9 mouse cellular contexts compared by ENCODE assay signal in the genomic region with DNA sequence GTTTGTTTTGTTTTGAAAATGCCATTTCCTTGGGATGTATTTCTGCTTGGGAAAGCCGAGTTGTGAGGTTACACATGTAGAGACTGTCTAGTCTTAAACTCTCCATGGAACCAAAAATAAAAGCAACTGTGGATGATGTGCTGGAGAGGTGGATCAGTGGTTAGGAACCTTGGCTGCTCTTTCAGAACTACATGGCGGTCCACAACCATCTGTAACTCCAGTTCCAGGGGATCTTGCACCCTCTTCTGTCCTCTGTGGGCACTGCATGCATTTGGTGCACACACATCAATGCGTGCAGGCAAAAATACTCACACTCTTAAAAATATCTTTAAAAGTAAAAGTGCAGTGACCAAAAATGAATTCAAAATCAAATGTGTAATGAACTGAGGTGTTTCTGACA. TPM values are rescaled to one million over a fixed set of nuclear protein-coding genes. Genes with fewer than 3 reads are reported as not detected.
A peak's percentile ranks its signal among the peaks of the same experiment; 100 is the strongest.
DNase-seq lines count a peak whose midpoint lies in the region; ATAC-seq and TF ChIP-seq lines count a peak whose summit lies in the region.
"Had no signal": no experiment of that assay in that cellular context is flagged by ENCODE, and none has a peak within 500 bp of the region (broad histone marks: within the 10 kb centered on the region; RNA-seq: fewer than 3 reads in every experiment).

No protein-coding gene starts in this region.

- no peaks in the 10 kb centered on the region for H3K4me1 ChIP-seq in intestine, postnatal 0 days (replicated peaks; ENCODE audit: control insufficient read depth, insufficient read depth, low read length)
- H3K4me1 ChIP-seq in intestine, embryonic 16.5 days (ENCODE audit: control insufficient read depth, insufficient read depth, low read length): peaks cover 4% of the 10 kb centered on the region
- H3K4me1 ChIP-seq in CH12.LX (ENCODE audit: control insufficient read depth in 1 of 2, insufficient read depth in 2 of 2): peaks cover 6 to 34% of the 10 kb centered on the region in 2 experiments

- no peak overlapping the region for H3K27ac ChIP-seq in intestine, postnatal 0 days (ENCODE audit: low read depth, low read length)
- no peak overlapping the region for H3K27ac ChIP-seq in intestine, embryonic 16.5 days (ENCODE audit: low read length)
- H3K27ac ChIP-seq in CH12.LX (ENCODE audit: insufficient read depth, low read depth): no peak overlapping the region
- H3K27ac ChIP-seq: neural tube, embryonic 13.5 days had no signal

- no peak overlapping the region for H3K4me2 ChIP-seq in intestine, postnatal 0 days (replicated peaks; ENCODE audit: low read depth)
- H3K4me2 ChIP-seq in intestine, embryonic 16.5 days (ENCODE audit: low read depth, low read length): no peak overlapping the region
- no peak overlapping the region for H3K4me2 ChIP-seq in CH12.LX (ENCODE audit: insufficient read depth, low read depth, poor library complexity, severe bottlenecking)

- peak; percentile 97 for TF ChIP-seq RAD21 in CH12.LX (IDR thresholded peaks at IDR 0.05; ENCODE audit: low read depth, low read length)

- no peaks in the 10 kb centered on the region for H3K27me3 ChIP-seq in intestine, postnatal 0 days (replicated peaks; ENCODE audit: control insufficient read depth, insufficient read depth, low read length)
- no peaks in the 10 kb centered on the region for H3K27me3 ChIP-seq in intestine, embryonic 16.5 days (replicated peaks; ENCODE audit: control insufficient read depth, insufficient read depth, low read length)
- no peaks in the 10 kb centered on the region for H3K27me3 ChIP-seq in CH12.LX (replicated peaks)

- H3K4me3 ChIP-seq in intestine, postnatal 0 days (ENCODE audit: low read depth, low read length): no peak overlapping the region
- H3K4me3 ChIP-seq in intestine, embryonic 16.5 days (ENCODE audit: low read length): no peak overlapping the region
- H3K4me3 ChIP-seq in CH12.LX (replicated peaks in 1 of 3; ENCODE audit: low read depth in 2 of 3, low read length in 2 of 3, poor library complexity in 1 of 3): no peak overlapping the region

- 77% methylated on average over 3 of the region's 3 CpGs for WGBS in intestine, postnatal 0 days
- 70% methylated on average over 3 of the region's 3 CpGs for WGBS in intestine, embryonic 16.5 days

- in situ Hi-C loops in CH12.LX (cut with MboI; ENCODE audit: low pct_ligation_motif_present, low pct_unique_long_range_greater_than_20kb, low sequenced_read_pairs): loop anchor here (5.0 to 10.0 kb wide), 2 partner anchors 194 to 414 kb away; no protein-coding TSS in a partner anchor

- ATAC-seq in intestine, postnatal 0 days: no peak
- no peak for ATAC-seq in intestine, embryonic 16.5 days

- DNase-seq in CH12.LX (ENCODE audit: extremely low read depth) (peak; percentile 76), ZHBTc4 (ENCODE audit: low read depth, low spot score) (peak; percentile 78)
- DNase-seq in kidney, adult 9 months: peak; percentile 59
- peak; percentile 85 for DNase-seq in naive thymus-derived CD4-positive, alpha-beta T cell, adult 2 months (ENCODE audit: low read depth)
- DNase-seq in urinary bladder, postnatal 10 days (ENCODE audit: low spot score): no peak

- H3K36me3 ChIP-seq in intestine, postnatal 0 days (ENCODE audit: control insufficient read depth, insufficient read depth): peaks cover 14% of the 10 kb centered on the region; the same call in 1 of the 2 replicates
- H3K36me3 ChIP-seq in intestine, embryonic 16.5 days (ENCODE audit: control insufficient read depth, insufficient read depth, low read length): no peaks in the 10 kb centered on the region; the same call in 1 of the 2 replicates
- H3K36me3 ChIP-seq in CH12.LX (replicated peaks in 1 of 2; ENCODE audit: control insufficient read depth in 1 of 2, insufficient read depth in 1 of 2, low read length in 1 of 2): peaks cover 3 to 18% of the 10 kb centered on the region in 2 experiments

- TF ChIP-seq EP300 in CH12.LX (IDR thresholded peaks at IDR 0.05; ENCODE audit: low read length): no peak

- no peaks in the 10 kb centered on the region for H3K79me2 ChIP-seq in CH12.LX (replicated peaks; ENCODE audit: control insufficient read depth, extremely low read depth, insufficient read depth, poor library complexity, severe bottlenecking)

- TF ChIP-seq POLR2A in CH12.LX (IDR thresholded peaks at IDR 0.05; ENCODE audit: low read depth, low read length): no peak

- H3K9me3 ChIP-seq in intestine, postnatal 0 days (ENCODE audit: control insufficient read depth): no peaks in the 10 kb centered on the region
- H3K9me3 ChIP-seq in intestine, embryonic 16.5 days (ENCODE audit: control insufficient read depth, low read length): no peaks in the 10 kb centered on the region
- H3K9me3 ChIP-seq in CH12.LX (replicated peaks; ENCODE audit: low read length): no peaks in the 10 kb centered on the region
- H3K9me3 ChIP-seq: neural tube, embryonic 13.5 days had no signal

- H3K9ac ChIP-seq in intestine, postnatal 0 days (ENCODE audit: low read depth, low read length): no peak overlapping the region
- no peak overlapping the region for H3K9ac ChIP-seq in intestine, embryonic 16.5 days (ENCODE audit: low read depth, low read length)
- no peak overlapping the region for H3K9ac ChIP-seq in CH12.LX (ENCODE audit: insufficient read depth, low read depth)

- dilution Hi-C loops in CH12.LX (cut with MboI; ENCODE audit: extremely low pct_ligation_motif_present, extremely low pct_unique_long_range_greater_than_20kb, low sequenced_read_pairs): no loop called here

- peak; percentile 83 for TF ChIP-seq CTCF in intestine, postnatal 0 days (IDR thresholded peaks at IDR 0.05; ENCODE audit: low read depth)
- TF ChIP-seq CTCF in CH12.LX (conservative IDR thresholded peaks at IDR 0.05 in 1 of 2, IDR thresholded peaks at IDR 0.05 in 1 of 2; ENCODE audit: low read depth in 2 of 2, low read length in 2 of 2): peak; percentile 79 to 97

TF ChIP-seq in CH12.LX, 34 proteins besides CTCF, POLR2A, EP300 and RAD21 (continues in another document):
- TF ChIP-seq BHLHE40 (IDR thresholded peaks at IDR 0.05; ENCODE audit: low read depth, low read length): peak; percentile 28
- no peak for TF ChIP-seq MAFK (IDR thresholded peaks at IDR 0.05; ENCODE audit: insufficient replicate concordance, low read length)
- TF ChIP-seq MAX (IDR thresholded peaks at IDR 0.05; ENCODE audit: low read length): peak; percentile 59
- TF ChIP-seq GABPA (IDR thresholded peaks at IDR 0.05; ENCODE audit: insufficient replicate concordance, low read depth, low read length): no peak
- TF ChIP-seq MYC (IDR thresholded peaks at IDR 0.05; ENCODE audit: low read depth, low read length): peak; percentile 54; the same call in 1 of the 2 replicates
- TF ChIP-seq UBTF (IDR thresholded peaks at IDR 0.05; ENCODE audit: low read depth, low read length): no peak
- TF ChIP-seq IRF4 (IDR thresholded peaks at IDR 0.05; ENCODE audit: low read depth, low read length): peak; percentile 46
- peak; percentile 18; the same call in 1 of the 2 replicates for TF ChIP-seq NRF1 (IDR thresholded peaks at IDR 0.05; ENCODE audit: low read depth, low read length)
- 0 out of 2 replicates have a peak, but pooled peaks have one; percentile 24 for TF ChIP-seq TCF12 (IDR thresholded peaks at IDR 0.05; ENCODE audit: low read depth, low read length)
- TF ChIP-seq CHD2 (IDR thresholded peaks at IDR 0.05; ENCODE audit: low read length): no peak
- TF ChIP-seq MAZ (IDR thresholded peaks at IDR 0.05; ENCODE audit: low read depth, low read length): no peak
- TF ChIP-seq POLR2AphosphoS2 (IDR thresholded peaks at IDR 0.05; ENCODE audit: low read depth, low read length): no peak
- TF ChIP-seq TBP (conservative IDR thresholded peaks at IDR 0.05; ENCODE audit: low read depth, low read length): no peak
- TF ChIP-seq SIN3A (IDR thresholded peaks at IDR 0.05; ENCODE audit: low read length): peak; percentile 65
- peak; percentile 97 for TF ChIP-seq ZC3H11A (IDR thresholded peaks at IDR 0.05; ENCODE audit: low read depth, low read length)
- TF ChIP-seq RCOR1 (conservative IDR thresholded peaks at IDR 0.05; ENCODE audit: low read depth, low read length): no peak
- peak; percentile 98 for TF ChIP-seq SMC3 (IDR thresholded peaks at IDR 0.05; ENCODE audit: low read depth, low read length)
- TF ChIP-seq PAX5 (IDR thresholded peaks at IDR 0.05; ENCODE audit: low read length): no peak
- TF ChIP-seq NELFE (IDR thresholded peaks at IDR 0.05; ENCODE audit: low read depth, low read length): peak; percentile 55; the same call in 1 of the 2 replicates
- no peak for TF ChIP-seq USF2 (conservative IDR thresholded peaks at IDR 0.05; ENCODE audit: low read depth, low read length)
- TF ChIP-seq MEF2A (IDR thresholded peaks at IDR 0.05; ENCODE audit: borderline replicate concordance, low read depth, low read length): 0 out of 2 replicates have a peak, but pooled peaks have one; percentile 40

RNA-seq across cellular contexts. Expression of gene Amz2, which starts 15.4 kb away (rescaled TPM):
- 22.7 and 23.8 TPM in 2 replicates for polyA plus RNA-seq in intestine, postnatal 0 days (2015; fragmentation: Nextera tagmentation; extraction: Ambion mirVana)
- 35.9 and 39.1 TPM in 2 replicates for polyA plus RNA-seq in intestine, embryonic 16.5 days (2015; fragmentation: Nextera tagmentation; extraction: Ambion mirVana)
- total RNA-seq in CH12.LX (2012; rRNA removed) (19.7 and 23.3 TPM in 2 replicates), CH12.LX (2014; rRNA removed) (22.3 and 24.5 TPM in 2 replicates)
- 18.6 and 23.7 TPM in 2 replicates for polyA plus RNA-seq in CH12.LX (2012; ENCODE audit: insufficient read length, low read depth)

RNA-seq across cellular contexts. Expression of gene 9930022D16Rik, which starts 27.4 kb away (rescaled TPM):
- 0.08 TPM in 1 of 2 replicates, not detected in the other for polyA plus RNA-seq in intestine, postnatal 0 days (2015; fragmentation: Nextera tagmentation; extraction: Ambion mirVana)
- not detected in 2 replicates for polyA plus RNA-seq in intestine, embryonic 16.5 days (2015; fragmentation: Nextera tagmentation; extraction: Ambion mirVana)
- total RNA-seq in CH12.LX (2012; rRNA removed) (0.08 TPM in 2 replicates), CH12.LX (2014; rRNA removed) (0.08 TPM in 1 of 2 replicates, not detected in the other)
- polyA plus RNA-seq in CH12.LX (2012; ENCODE audit: insufficient read length, low read depth): not detected in 2 replicates
- polyA plus RNA-seq: heart, embryonic 16.5 days; neural tube, embryonic 13.5 days had no signal

RNA-seq across cellular contexts. Expression of gene Arsg, which starts 32.1 kb away (rescaled TPM):
- 50.9 and 54.4 TPM in 2 replicates for polyA plus RNA-seq in intestine, postnatal 0 days (2015; fragmentation: Nextera tagmentation; extraction: Ambion mirVana)
- polyA plus RNA-seq in intestine, embryonic 16.5 days (2015; fragmentation: Nextera tagmentation; extraction: Ambion mirVana): 3.1 and 4.6 TPM in 2 replicates
- 2.2 and 3.3 TPM in 2 replicates for total RNA-seq in CH12.LX (2012; rRNA removed)
- total RNA-seq in CH12.LX (2014; rRNA removed): 1.3 and 1.4 TPM in 2 replicates
- polyA plus RNA-seq in CH12.LX (2012; ENCODE audit: insufficient read length, low read depth): 0.76 and 0.79 TPM in 2 replicates

RNA-seq across cellular contexts. Expression of gene Slc16a6, which starts 32.3 kb away (rescaled TPM):
- polyA plus RNA-seq in intestine, postnatal 0 days (2015; fragmentation: Nextera tagmentation; extraction: Ambion mirVana): 129 and 143 TPM in 2 replicates
- 26.6 and 33.9 TPM in 2 replicates for polyA plus RNA-seq in intestine, embryonic 16.5 days (2015; fragmentation: Nextera tagmentation; extraction: Ambion mirVana)
- 14.1 and 18.3 TPM in 2 replicates for total RNA-seq in CH12.LX (2012; rRNA removed)
- total RNA-seq in CH12.LX (2014; rRNA removed): 18.7 and 20.9 TPM in 2 replicates
- 18.9 and 24.2 TPM in 2 replicates for polyA plus RNA-seq in CH12.LX (2012; ENCODE audit: insufficient read length, low read depth)
